Mouse (Mus musculus) ES-Bruce4 (cell line): Measurements from ENCODE around the gene Maats1. TPM values are rescaled to one million over a fixed set of nuclear protein-coding genes. Genes with fewer than 3 reads are reported as not detected.

Experiments used
- H3K27ac ChIP-seq: 2 replicates; pipeline ENCODE4 v1.5.1; 2012; ENCODE audit warnings: low read length, inconsistent platforms; ENCODE audit not compliant: insufficient read depth
- H3K27me3 ChIP-seq: 2 replicates; pipeline ENCODE4 v1.6.1; 2012; ENCODE audit warnings: mild to moderate bottlenecking, low read length, inconsistent platforms; ENCODE audit not compliant: control insufficient read depth, poor library complexity, insufficient read depth, severe bottlenecking
- H3K36me3 ChIP-seq: 2 replicates; pipeline ENCODE4 v1.6.1; 2012; ENCODE audit warnings: inconsistent platforms, mild to moderate bottlenecking, low read length, moderate library complexity; ENCODE audit not compliant: control insufficient read depth, poor library complexity, insufficient read depth, severe bottlenecking
- H3K4me1 ChIP-seq: one replicate; pipeline ENCODE4 v1.8.1; 2011; ENCODE audit warnings: low read length; ENCODE audit not compliant: control insufficient read depth, insufficient read depth
- H3K4me3 ChIP-seq: 2 replicates; pipeline ENCODE4 v1.5.1; 2011; ENCODE audit warnings: low read depth, mild to moderate bottlenecking, low read length
- H3K9ac ChIP-seq: 2 replicates; pipeline ENCODE4 v1.6.1; 2012; ENCODE audit warnings: low read depth, mild to moderate bottlenecking, inconsistent platforms; ENCODE audit not compliant: poor library complexity, severe bottlenecking
- H3K9me3 ChIP-seq: replicated peaks from 2 replicates; pipeline ENCODE4 v1.6.1; 2012; ENCODE audit warnings: mild to moderate bottlenecking, low read length, inconsistent platforms; ENCODE audit not compliant: control insufficient read depth, poor library complexity, insufficient read depth, severe bottlenecking
- CTCF ChIP-seq: IDR thresholded peaks from one replicate; pipeline ENCODE4 v1.8.1; 2011; ENCODE audit warnings: low read depth, low read length
- EP300 ChIP-seq: IDR thresholded peaks from 2 replicates; pipeline ENCODE4 v1.6.1; 2011; ENCODE audit warnings: low read depth, low read length; ENCODE audit not compliant: insufficient read depth
- POLR2A ChIP-seq: IDR thresholded peaks from one replicate; pipeline ENCODE4 v1.8.1; 2011; ENCODE audit warnings: low read length; ENCODE audit not compliant: insufficient read depth
- polyA plus RNA-seq: library from polyadenylated mRNA; stranded (reverse); fragments of >200 nt; gene quantifications from 2 replicates; pipeline ENCODE4 v1.2.4, GENCODE M21; 2011; ENCODE audit warnings: low read depth; ENCODE audit not compliant: missing spikeins, insufficient read depth, insufficient read length

The Maats1 gene
- polyA plus RNA-seq, 1 experiment = 0.58 TPM

DNA sequence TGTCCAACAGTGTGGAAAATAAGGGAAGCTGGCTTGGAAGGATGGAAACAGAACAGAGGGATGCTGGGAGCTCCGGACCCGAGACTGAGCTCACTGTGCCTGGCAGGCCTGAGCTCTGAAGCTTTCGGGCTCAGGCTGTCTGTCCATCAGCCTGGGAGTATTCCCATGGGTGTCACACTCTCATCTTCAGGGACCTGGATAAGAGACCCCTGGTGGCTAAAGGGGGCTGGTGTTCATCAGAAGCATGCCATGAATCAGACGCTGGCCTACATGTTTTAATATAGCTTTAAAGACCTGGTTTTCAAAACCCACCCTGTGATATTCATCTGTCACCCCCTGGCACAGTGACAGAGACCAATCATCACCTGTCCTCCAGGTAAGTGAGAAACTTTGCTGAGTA, 86.8 kb downstream of the Maats1 start:
- no peaks in the 10 kb centered on the region for H3K4me1 ChIP-seq
- H3K4me3 ChIP-seq = no peak overlapping the region
- H3K27me3 ChIP-seq = no peaks in the 10 kb centered on the region
- no peaks in the 10 kb centered on the region for H3K36me3 ChIP-seq
- TF ChIP-seq POLR2A (no peak), CTCF (no peak), EP300 (no peak)
- H3K27ac ChIP-seq = no peak overlapping the region
- H3K9ac ChIP-seq = no peak overlapping the region
- H3K9me3 ChIP-seq = no peaks in the 10 kb centered on the region

DNA sequence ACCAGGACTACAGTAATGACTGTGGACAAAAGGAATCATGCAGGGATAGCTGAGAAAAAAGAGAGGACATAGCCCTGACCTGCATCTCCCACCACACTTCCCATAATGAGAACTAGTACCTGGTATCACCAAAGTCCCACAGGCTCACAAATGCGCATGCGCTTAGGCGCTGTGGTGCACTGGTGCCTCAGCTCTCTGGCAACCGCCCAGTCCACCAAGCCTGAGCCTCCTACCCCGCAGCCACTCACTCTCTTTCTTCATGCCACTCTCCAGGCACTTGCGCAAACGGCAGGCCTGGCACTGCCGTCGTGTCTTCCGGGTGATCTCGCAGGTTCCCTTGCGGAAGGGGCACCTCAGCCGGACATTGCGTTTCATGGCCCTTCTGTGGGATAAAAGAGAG, 87.9 kb downstream of the Maats1 start:
- peaks cover 5% of the 10 kb centered on the region for H3K4me1 ChIP-seq
- no peak overlapping the region for H3K9ac ChIP-seq
- TF ChIP-seq POLR2A = no peak
- no peak for TF ChIP-seq EP300
- TF ChIP-seq CTCF = no peak
- H3K27ac ChIP-seq = no peak overlapping the region
- H3K36me3 ChIP-seq = no peaks in the 10 kb centered on the region
- no peaks in the 10 kb centered on the region for H3K9me3 ChIP-seq
- H3K4me3 ChIP-seq = peak overlapping the region; percentile 34
- no peaks in the 10 kb centered on the region for H3K27me3 ChIP-seq

DNA sequence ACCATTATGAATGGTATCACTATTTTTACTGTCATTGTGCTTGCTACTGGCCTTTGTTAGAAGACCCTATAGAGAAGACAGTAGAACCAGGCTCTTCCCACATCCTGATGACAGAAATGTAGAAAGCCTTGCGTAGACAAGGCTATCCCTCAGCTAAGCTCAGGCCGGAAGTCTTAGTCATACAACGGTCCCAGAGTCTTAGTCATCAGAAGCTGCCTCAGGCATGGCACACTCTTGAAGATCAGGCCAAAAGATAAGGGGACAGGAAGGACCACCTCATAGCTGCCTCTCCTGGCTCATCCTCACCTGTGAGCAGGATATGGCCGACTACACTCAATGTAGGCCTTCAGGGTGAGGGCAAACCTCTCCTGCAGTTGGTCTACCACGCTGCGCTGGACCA, 91.5 kb downstream of the Maats1 start:
- H3K4me1 ChIP-seq = peaks cover 6% of the 10 kb centered on the region
- no peak overlapping the region for H3K9ac ChIP-seq
- H3K27ac ChIP-seq = no peak overlapping the region
- no peak overlapping the region for H3K4me3 ChIP-seq
- H3K27me3 ChIP-seq = no peaks in the 10 kb centered on the region
- no peak for TF ChIP-seq CTCF
- TF ChIP-seq EP300 = no peak
- TF ChIP-seq POLR2A = no peak
- no peaks in the 10 kb centered on the region for H3K36me3 ChIP-seq
- H3K9me3 ChIP-seq = no peaks in the 10 kb centered on the region

DNA sequence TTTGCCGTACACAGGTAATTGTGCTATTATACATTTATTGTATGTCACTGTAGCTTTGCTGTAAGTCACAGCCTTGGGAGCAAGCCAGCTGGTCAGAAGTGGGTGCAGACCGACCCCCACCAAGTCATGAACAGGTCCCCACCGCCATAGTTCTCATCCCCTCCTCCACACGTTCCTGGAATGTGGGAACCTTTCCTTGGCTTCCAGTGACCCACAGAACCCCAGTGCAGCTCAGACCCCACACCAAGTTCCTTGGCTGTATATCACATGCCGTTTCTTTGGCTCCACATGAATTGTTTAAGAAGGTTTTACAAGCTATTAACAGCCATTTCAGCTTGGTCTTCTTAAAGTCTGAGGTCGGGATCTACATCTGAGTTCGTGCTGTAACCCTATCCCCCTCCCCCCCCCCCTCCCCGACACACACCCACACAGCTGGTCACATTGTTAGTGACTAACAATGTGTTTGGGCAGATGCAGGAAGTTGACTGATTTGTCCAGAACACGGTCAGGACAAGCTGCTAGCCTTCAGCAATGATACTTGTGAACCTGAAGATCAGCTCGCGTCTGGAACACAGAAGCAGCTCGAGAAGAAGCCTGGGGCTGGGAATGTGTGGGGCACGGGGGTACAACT, 93.5 kb downstream of the Maats1 start:
- Histone ChIP-seq H3K9me3 (no peaks in the 10 kb centered on the region), H3K4me1 (peaks cover 6% of the 10 kb centered on the region), H3K4me3 (no peak overlapping the region), H3K27me3 (no peaks in the 10 kb centered on the region), H3K36me3 (no peaks in the 10 kb centered on the region), H3K27ac (no peak overlapping the region), H3K9ac (no peak overlapping the region)
- no peak for TF ChIP-seq CTCF
- no peak for TF ChIP-seq POLR2A
- TF ChIP-seq EP300 = no peak

Other genes with a start within 250 kb of the Maats1 start
- not detected in 2 replicates for gene Nr1i2, start 47.3 kb downstream of the Maats1 start, polyA plus RNA-seq
- 218 and 226 TPM in 2 replicates for gene Cox17, start 4.8 kb upstream of the Maats1 start, polyA plus RNA-seq
- gene Gm21987, start 4.9 kb upstream of the Maats1 start, polyA plus RNA-seq = not detected in 2 replicates
- not detected in 2 replicates for gene Popdc2, start 20.1 kb upstream of the Maats1 start, polyA plus RNA-seq
- gene Pla1a, start 91.0 kb upstream of the Maats1 start, polyA plus RNA-seq = 1.9 and 2.5 TPM in 2 replicates
- gene Adprh, start 110.6 kb upstream of the Maats1 start, polyA plus RNA-seq = 50.7 and 51.3 TPM in 2 replicates
- 1.3 and 1.7 TPM in 2 replicates for gene Cd80, start 113.4 kb upstream of the Maats1 start, polyA plus RNA-seq
- 46.4 and 53.9 TPM in 2 replicates for gene Timmdc1, start 180.5 kb upstream of the Maats1 start, polyA plus RNA-seq
- 90.1 and 99.5 TPM in 2 replicates for gene Poglut1, start 208.1 kb upstream of the Maats1 start, polyA plus RNA-seq
- gene Tmem39a, start 216.6 kb upstream of the Maats1 start, polyA plus RNA-seq = 165 and 186 TPM in 2 replicates